Mouse (Mus musculus): ENCODE results near the gene Dnmt3a. TPM values are rescaled to one million over a fixed set of nuclear protein-coding genes. Genes with fewer than 3 reads are reported as not detected.
A peak's percentile ranks its signal among the peaks of the same experiment; 100 is the strongest.

Gene Dnmt3a
- polyA plus RNA-seq, 1 experiment: 11.8 TPM

DNA sequence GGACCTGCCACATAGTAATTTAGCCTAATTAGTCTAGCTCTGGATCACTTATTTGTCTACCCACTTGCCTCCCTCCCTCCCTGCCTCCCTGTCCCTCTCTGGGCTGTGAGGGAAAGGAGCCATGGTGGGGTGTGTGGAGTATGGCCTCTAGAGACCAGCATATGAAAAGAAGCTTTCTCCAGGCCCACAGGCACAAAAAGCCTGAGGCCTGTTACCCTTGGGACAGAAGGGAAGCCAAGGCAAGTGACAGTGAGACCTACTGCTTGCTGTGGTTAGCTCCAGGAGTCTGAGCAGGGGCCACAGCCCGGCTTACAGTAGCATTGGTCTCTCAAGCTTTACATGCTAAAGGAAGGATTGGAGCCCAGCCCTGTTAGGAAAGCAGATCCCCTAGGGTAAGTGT is 33.9 kb downstream of the Dnmt3a start:
- no peak for DNase-seq
- no peaks in the 10 kb centered on the region for H3K27me3 ChIP-seq (replicated peaks; ENCODE audit: control insufficient read depth, insufficient read depth, low read length)
- no peak overlapping the region for H3K27ac ChIP-seq (ENCODE audit: insufficient read depth, low read depth, low read length)
- WGBS: 92% methylated on average over 1 of the region's 1 CpGs
- no peaks in the 10 kb centered on the region for H3K36me3 ChIP-seq (ENCODE audit: control insufficient read depth, insufficient read depth, low read length)
- peaks cover 8% of the 10 kb centered on the region; the same call in 1 of the 2 replicates for H3K4me1 ChIP-seq (ENCODE audit: control insufficient read depth, insufficient read depth, low read length)
- no peak for TF ChIP-seq POLR2A (IDR thresholded peaks at IDR 0.05; ENCODE audit: low read depth, low read length)
- H3K4me3 ChIP-seq (ENCODE audit: insufficient read depth, low read depth, low read length): no peak overlapping the region

GRCm38 (mm10) chr12:3841121-3841520 is 35.3 kb downstream of the Dnmt3a start:
- no peak overlapping the region for H3K4me3 ChIP-seq (ENCODE audit: insufficient read depth, low read depth, low read length)
- no peak overlapping the region for H3K27ac ChIP-seq (ENCODE audit: insufficient read depth, low read depth, low read length)
- 31% methylated on average over 4 of the region's 4 CpGs for WGBS
- no peaks in the 10 kb centered on the region for H3K36me3 ChIP-seq (ENCODE audit: control insufficient read depth, insufficient read depth, low read length)
- H3K27me3 ChIP-seq (replicated peaks; ENCODE audit: control insufficient read depth, insufficient read depth, low read length): no peaks in the 10 kb centered on the region
- peak; percentile 94 for DNase-seq
- H3K4me1 ChIP-seq (ENCODE audit: control insufficient read depth, insufficient read depth, low read length): peaks cover 6% of the 10 kb centered on the region; the same call in 1 of the 2 replicates
- no peak for TF ChIP-seq POLR2A (IDR thresholded peaks at IDR 0.05; ENCODE audit: low read depth, low read length)
- TF ChIP-seq CTCF (conservative IDR thresholded peaks at IDR 0.05; ENCODE audit: insufficient read depth, insufficient read length, low read depth, low read length): no peak

DNA sequence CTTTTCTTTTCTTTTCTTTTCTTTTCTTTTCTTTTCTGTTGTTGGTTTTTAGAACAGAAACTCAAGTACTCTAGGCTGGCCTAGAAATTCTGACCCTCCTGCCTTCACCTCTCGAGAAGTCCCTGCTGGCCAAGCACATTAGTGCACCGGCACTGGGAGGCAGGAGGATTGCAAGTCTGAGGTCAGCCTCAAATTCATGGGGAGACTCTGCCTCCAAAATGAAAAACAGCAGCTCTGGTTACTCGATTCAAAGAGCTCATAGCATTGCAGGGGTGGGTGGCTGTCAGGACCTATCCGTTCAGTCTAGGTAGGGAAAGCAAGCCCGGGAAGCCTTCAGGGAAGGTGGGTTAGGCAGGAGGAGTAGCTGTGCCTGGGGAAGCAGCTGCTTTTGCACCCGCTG is 37.0 kb downstream of the Dnmt3a start:
- no peak for TF ChIP-seq CTCF (conservative IDR thresholded peaks at IDR 0.05; ENCODE audit: insufficient read depth, insufficient read length, low read depth, low read length)
- no peak for TF ChIP-seq POLR2A (IDR thresholded peaks at IDR 0.05; ENCODE audit: low read depth, low read length)
- 58% methylated on average over 6 of the region's 6 CpGs for WGBS
- Histone ChIP-seq H3K4me1 (ENCODE audit: control insufficient read depth, insufficient read depth, low read length) (peaks cover 6% of the 10 kb centered on the region; the same call in 1 of the 2 replicates), H3K27me3 (replicated peaks; ENCODE audit: control insufficient read depth, insufficient read depth, low read length) (no peaks in the 10 kb centered on the region), H3K36me3 (ENCODE audit: control insufficient read depth, insufficient read depth, low read length) (no peaks in the 10 kb centered on the region), H3K27ac (ENCODE audit: insufficient read depth, low read depth, low read length) (no peak overlapping the region), H3K4me3 (ENCODE audit: insufficient read depth, low read depth, low read length) (no peak overlapping the region)
- DNase-seq: no peak

DNA sequence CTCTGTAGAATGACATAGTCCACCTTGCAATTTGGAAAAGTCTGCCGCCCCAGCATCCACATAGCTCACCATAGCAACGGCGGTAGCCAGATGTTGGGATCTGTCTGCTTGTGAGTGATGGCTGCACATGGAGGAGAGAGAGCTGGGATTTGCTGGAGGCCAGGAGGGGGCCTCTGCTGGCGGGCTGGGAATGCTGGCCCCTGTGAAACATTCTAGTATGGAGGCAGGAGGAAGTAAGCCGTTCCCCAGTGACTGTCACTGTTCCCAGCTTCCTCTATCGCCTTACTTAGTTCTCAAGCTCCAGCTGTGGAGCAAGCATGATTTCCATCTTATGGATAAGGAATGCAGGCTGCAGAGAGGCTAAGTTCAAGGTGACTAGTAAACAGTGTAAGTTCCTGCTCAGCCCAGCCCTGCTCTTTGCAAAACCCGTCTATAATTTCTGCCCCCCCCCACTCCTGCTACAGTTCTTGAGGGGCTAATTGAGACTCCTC is 37.6 kb downstream of the Dnmt3a start:
- WGBS: 26% methylated on average over 7 of the region's 7 CpGs
- H3K27me3 ChIP-seq (replicated peaks; ENCODE audit: control insufficient read depth, insufficient read depth, low read length): no peaks in the 10 kb centered on the region
- H3K36me3 ChIP-seq (ENCODE audit: control insufficient read depth, insufficient read depth, low read length): no peaks in the 10 kb centered on the region
- no peak for TF ChIP-seq CTCF (conservative IDR thresholded peaks at IDR 0.05; ENCODE audit: insufficient read depth, insufficient read length, low read depth, low read length)
- TF ChIP-seq POLR2A (IDR thresholded peaks at IDR 0.05; ENCODE audit: low read depth, low read length): no peak
- H3K27ac ChIP-seq (ENCODE audit: insufficient read depth, low read depth, low read length): no peak overlapping the region
- no peak overlapping the region for H3K4me3 ChIP-seq (ENCODE audit: insufficient read depth, low read depth, low read length)
- no peak for DNase-seq
- H3K4me1 ChIP-seq (ENCODE audit: control insufficient read depth, insufficient read depth, low read length): peaks cover 6% of the 10 kb centered on the region; the same call in 1 of the 2 replicates

- Histone ChIP-seq H3K4me3 (ENCODE audit: insufficient read depth, low read depth, low read length) (no peak overlapping the region), H3K36me3 (ENCODE audit: control insufficient read depth, insufficient read depth, low read length) (no peaks in the 10 kb centered on the region), H3K27ac (ENCODE audit: insufficient read depth, low read depth, low read length) (no peak overlapping the region), H3K27me3 (replicated peaks; ENCODE audit: control insufficient read depth, insufficient read depth, low read length) (no peaks in the 10 kb centered on the region), H3K4me1 (ENCODE audit: control insufficient read depth, insufficient read depth, low read length) (peaks cover 6% of the 10 kb centered on the region; the same call in 1 of the 2 replicates)
- 34% methylated on average over 7 of the region's 7 CpGs for WGBS
- DNase-seq: no peak
- TF ChIP-seq CTCF (conservative IDR thresholded peaks at IDR 0.05; ENCODE audit: insufficient read depth, insufficient read length, low read depth, low read length) (no peak), POLR2A (IDR thresholded peaks at IDR 0.05; ENCODE audit: low read depth, low read length) (no peak)
These were observed 38.1 kb downstream of the Dnmt3a start for GRCm38 (mm10) chr12:3843918-3844317.

GRCm38 (mm10) chr12:3844335-3844734 is 38.5 kb downstream of the Dnmt3a start:
- peak; percentile 55 for DNase-seq
- WGBS: 55% methylated on average over 5 of the region's 5 CpGs
- no peaks in the 10 kb centered on the region for H3K36me3 ChIP-seq (ENCODE audit: control insufficient read depth, insufficient read depth, low read length)

DNA sequence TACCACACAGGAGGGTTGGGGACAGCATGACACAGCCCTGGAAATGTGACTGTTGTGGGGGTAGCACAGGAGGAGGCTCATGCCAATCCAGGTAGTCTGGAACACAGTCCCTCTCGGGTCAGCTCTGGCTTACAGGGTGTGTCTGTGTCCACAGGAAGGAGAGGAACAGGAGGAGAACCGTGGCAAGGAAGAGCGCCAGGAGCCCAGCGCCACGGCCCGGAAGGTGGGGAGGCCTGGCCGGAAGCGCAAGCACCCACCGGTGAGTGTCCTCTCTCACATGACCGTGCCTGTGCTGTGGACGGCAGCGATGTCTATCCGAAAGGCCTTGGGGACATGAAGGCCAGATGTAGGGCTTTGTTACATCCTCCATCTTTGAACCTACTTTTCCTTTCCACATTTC is 43.7 kb downstream of the Dnmt3a start:
- TF ChIP-seq POLR2A (IDR thresholded peaks at IDR 0.05; ENCODE audit: low read depth, low read length): no peak
- no peak for TF ChIP-seq CTCF (conservative IDR thresholded peaks at IDR 0.05; ENCODE audit: insufficient read depth, insufficient read length, low read depth, low read length)
- 81% methylated on average over 13 of the region's 13 CpGs for WGBS
- Histone ChIP-seq H3K36me3 (ENCODE audit: control insufficient read depth, insufficient read depth, low read length) (peaks cover 2% of the 10 kb centered on the region; the same call in 1 of the 2 replicates), H3K27me3 (replicated peaks; ENCODE audit: control insufficient read depth, insufficient read depth, low read length) (no peaks in the 10 kb centered on the region), H3K27ac (ENCODE audit: insufficient read depth, low read depth, low read length) (peak overlapping the region; percentile 26), H3K4me3 (ENCODE audit: insufficient read depth, low read depth, low read length) (no peak overlapping the region), H3K4me1 (ENCODE audit: control insufficient read depth, insufficient read depth, low read length) (peaks cover 2% of the 10 kb centered on the region; the same call in 1 of the 2 replicates)
- DNase-seq: no peak

More at GRCm38 (mm10) chr12:3844335-3844734, 38.5 kb downstream of the Dnmt3a start:
- H3K27me3 ChIP-seq (replicated peaks; ENCODE audit: control insufficient read depth, insufficient read depth, low read length): no peaks in the 10 kb centered on the region
- H3K4me1 ChIP-seq (ENCODE audit: control insufficient read depth, insufficient read depth, low read length): peaks cover 6% of the 10 kb centered on the region; the same call in 1 of the 2 replicates
- no peak overlapping the region for H3K27ac ChIP-seq (ENCODE audit: insufficient read depth, low read depth, low read length)
- no peak for TF ChIP-seq POLR2A (IDR thresholded peaks at IDR 0.05; ENCODE audit: low read depth, low read length)
- H3K4me3 ChIP-seq (ENCODE audit: insufficient read depth, low read depth, low read length): no peak overlapping the region
